Mouse (Mus musculus): ENCODE data around the gene Zswim2.
"Not testable (repeated sequence)": the region's sequence is repeated elsewhere in the genome, so short reads cannot be mapped to it uniquely, and the experiment has no call there.

DNA sequence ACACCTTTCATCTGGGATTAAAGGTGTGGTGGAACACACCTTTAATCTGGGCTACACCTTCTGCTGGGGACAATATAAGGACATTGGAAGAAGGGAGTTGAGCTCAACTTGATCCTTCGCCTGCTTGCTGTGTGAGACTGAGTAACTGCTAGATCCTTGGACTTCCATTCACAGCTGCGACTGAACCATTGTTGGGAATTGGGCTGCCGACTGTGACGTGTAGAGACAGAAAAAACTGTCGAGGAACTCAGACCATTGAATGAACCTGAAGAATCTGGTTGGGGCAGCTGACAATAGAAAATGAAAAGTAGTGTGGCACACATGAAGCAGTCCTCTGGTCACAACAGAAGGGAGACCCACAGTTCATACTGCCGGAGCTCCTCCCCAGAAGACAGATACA, 43.4 kb upstream of the Zswim2 start, which contains the start of gene Gm13697:
- not testable (repeated sequence) for TF ChIP-seq CTCF, EP300 (IDR thresholded peaks at IDR 0.05)
